Mouse (Mus musculus) liver, postnatal 0 days (tissue): ENCODE data around the gene Akap10.

Experiments
- CTCF ChIP-seq: sonication (generic); IDR thresholded peaks from 2 replicates; pipeline ENCODE4 v1.5.1; 2016; ENCODE audit warnings: antibody characterized with exemption, low read depth
- EP300 ChIP-seq: IDR thresholded peaks from 2 replicates; pipeline ENCODE4 v1.6.1; 2016; ENCODE audit warnings: antibody characterized with exemption, low read depth, mild to moderate bottlenecking

DNA sequence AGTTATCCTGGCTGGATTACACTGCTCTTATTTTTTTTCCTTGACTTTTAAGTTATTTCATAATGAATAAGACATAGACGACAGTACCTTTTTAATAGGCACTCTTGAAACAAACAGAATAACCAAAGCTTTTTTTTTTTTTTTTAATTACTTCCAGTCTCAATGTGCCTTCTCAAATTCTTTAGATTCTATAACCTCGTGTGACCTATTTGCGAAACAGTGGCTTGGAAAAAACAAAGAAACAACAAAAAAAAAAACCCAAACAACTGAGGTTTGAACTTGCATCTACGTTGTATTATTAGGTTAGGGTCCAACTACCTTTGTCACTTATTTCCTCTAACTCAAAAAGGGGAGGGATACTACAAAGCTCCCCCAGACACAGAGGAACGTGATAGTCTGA is 76.4 kb downstream of the Akap10 start:
- TF ChIP-seq CTCF (no peak), EP300 (no peak)
